Mouse (Mus musculus): Measurements from ENCODE around the gene Ifitm5.

Gene Ifitm5

GRCm38 (mm10) chr7:140961416-140961815, 11.3 kb upstream of the Ifitm5 start:
- DNase-seq = no peak

GRCm38 (mm10) chr7:140960026-140960425, 9.9 kb upstream of the Ifitm5 start:
- DNase-seq = no peak

GRCm38 (mm10) chr7:140959181-140959901, 9.2 kb upstream of the Ifitm5 start:
- no peak for DNase-seq

DNA sequence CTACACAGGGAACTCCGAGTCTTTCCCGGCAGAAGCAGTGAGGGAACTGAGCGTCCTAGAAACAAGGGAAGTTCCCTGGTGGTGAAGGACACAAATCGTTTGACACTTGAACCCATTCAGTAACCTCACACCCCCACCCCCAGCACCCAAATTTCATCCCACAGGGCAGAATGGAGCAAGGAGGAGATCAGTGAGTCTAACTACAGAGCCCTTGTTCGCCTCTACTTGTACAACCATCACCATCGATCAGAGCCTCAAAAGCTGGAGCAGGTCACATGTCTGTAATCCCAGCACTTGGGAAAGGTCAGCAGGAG, 6.4 kb upstream of the Ifitm5 start:
- DNase-seq = no peak

DNA sequence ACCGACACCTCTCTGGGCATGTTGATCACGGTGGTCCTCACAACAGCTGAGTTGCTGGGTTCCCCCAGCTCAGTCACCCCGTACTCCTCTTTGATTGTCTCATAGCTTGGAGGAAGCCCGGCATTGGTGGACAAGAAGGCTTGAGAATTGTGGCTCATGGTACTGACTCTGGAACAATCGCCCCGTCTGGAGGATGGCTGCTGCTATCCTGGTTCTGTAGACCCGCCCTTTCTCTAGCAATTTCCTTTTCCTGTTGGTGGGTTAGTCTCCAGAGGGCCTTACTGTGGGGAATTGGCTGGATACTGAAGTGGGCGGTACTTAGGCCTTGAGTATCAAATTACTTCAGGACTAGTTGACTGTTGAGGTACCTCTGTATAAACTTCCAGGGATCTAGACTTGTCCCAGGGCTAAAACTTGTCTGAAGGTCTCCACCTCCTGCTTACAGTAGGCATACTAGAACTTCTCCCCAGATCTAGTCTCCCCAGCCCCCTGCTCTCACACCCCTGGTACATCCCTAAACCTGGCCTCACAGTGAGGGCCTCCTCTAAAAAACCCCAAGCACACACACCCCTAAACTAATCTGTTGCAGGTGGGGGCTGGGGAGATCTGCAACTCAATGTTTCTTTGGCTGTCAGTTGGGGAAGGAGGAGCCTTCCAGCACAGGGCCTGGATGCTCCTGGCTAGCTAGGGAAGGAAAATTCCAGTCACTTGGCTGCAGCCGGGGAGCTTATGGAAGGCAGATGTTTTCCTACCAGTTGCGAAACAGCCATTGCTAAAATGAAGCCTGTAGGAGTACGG, 5.9 kb upstream of the Ifitm5 start, which contains the start of the genes Gm45717 and Ifitm2:
Gm45717 (minus strand) TSS at position 180 of the 798 bp plus-strand sequence.
Ifitm2 (minus strand) TSS at position 230 of the 798 bp plus-strand sequence.
- no peak for DNase-seq

DNA sequence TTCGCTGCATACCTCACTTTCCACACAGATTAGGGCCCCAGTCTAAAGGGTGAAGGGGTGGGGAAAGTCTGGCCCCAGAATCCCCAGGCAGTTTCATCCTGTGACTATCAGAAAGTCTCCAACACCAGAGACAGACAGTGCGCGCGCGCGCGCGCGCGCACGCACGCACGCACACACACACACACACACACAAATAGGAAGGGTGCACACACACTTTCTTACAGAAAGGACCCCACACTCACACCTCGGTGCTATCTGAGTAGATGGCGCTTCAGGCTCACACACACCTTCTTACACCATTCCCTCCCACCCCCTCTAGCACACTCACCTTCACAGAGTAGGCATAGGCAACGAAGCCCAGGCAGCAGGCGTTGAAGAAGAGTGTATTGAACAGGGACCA, 5.3 kb upstream of the Ifitm5 start:
- DNase-seq = no peak

GRCm38 (mm10) chr7:140954733-140955071, 4.6 kb upstream of the Ifitm5 start:
- DNase-seq = no peak

DNA sequence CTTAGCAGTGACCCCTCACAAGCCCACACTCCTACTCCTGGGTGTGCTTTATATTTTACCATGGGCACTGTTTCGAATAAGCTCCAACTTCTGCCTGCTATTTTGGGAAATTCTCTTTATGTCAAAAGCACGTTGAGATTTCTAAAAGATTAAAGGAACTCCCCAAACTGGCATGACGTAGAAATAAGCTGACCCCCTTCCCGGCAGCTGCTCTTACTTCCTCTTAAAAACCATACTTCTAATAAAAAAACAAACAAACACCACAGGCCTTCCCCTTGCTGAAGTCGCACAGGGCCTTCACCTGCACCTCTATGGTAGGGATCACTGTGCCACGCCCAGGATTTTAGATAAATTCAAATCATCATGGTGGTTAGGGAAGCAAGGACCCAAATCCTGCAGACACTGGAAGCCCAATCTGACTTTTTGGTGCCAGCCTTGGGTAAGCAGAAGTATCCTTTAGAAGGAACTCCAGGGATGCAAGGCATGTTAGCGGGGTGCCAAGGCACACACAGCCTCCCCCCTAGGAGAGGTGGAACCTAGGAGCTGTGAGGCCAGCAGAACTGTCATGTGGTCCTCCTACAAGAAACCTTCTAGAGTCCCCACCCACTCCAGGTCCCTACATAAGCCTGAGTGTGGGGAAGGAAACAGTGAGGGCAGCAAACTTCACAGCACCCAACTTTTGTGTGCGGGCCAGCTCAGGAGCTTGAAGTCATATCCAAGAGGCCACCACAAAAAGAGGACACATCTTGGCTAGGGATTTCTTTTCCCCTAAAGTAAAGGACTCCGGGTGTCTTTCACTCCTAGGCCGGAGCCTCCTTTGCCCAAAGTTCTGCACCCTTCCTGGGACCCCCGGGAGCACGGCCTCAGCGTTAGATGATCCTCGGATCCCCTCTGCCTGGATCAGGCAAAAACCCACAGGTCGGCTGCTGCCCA, 4.0 kb upstream of the Ifitm5 start:
- no peak for DNase-seq

DNA sequence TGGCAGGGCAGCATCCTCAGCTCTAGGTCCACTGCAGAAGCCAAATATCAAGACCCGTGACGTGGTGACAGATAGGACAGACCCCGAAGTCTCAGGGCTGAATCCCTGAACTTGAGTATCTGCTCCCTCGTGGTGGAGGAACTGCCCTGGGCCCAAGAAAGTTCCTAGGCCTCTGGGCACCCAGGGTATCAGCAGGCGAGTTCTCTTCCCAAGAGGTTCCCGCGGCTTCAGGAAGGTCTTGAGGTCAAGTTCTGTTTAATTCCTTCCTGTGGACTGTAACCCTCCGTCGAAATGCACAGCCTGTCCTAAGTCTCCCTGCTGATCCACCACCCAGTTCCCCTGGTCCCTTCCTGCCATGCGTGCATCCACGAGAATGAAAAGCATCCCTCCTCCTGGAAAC, 3.0 kb upstream of the Ifitm5 start:
- no peak for DNase-seq

GRCm38 (mm10) chr7:140952441-140952840, 2.4 kb upstream of the Ifitm5 start:
- no peak for DNase-seq

DNA sequence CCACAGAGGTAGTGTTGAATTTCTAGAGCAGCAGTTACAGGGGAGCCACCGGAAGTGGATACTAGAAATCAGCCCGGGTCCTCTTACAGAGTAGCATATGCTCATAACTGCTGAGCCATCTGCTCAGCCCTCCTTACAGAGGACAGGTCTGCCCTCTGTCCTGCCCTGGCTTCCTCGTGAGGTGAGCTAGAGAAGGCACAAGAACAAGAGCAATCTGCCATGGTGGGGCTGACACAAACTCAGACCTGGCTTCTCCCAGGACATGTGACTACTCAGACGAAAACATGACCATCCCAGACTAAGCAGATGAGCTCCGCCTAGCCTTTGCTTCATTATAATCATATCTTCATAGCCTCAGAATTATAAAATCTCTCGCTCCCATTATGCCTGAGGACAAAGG, 1.7 kb upstream of the Ifitm5 start:
- DNase-seq = no peak

- DNase-seq = no peak
Observed at GRCm38 (mm10) chr7:140951051-140951450, 960 bp upstream of the Ifitm5 start.

DNA sequence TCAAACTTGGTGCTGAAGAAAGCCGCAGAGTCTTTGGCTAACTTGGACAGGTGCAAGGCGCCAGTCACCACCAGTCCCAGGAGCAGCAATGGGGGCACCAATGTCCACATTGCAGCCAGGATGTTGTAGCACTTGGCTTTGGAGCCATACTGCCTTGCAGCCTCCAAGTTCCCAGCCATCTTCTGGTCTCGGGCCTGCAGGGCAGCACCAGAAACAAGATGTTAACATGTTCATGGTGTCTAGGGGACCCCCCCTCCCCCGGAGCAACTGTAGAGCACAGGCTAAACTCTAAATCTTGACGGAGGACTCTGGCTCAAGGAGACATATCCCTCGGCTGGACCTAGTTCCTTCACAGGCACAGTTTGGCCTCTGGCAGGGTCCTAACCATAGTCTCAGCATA, 836 bp downstream of the Ifitm5 start:
- DNase-seq = no peak

GRCm38 (mm10) chr7:140948161-140948560, 1.9 kb downstream of the Ifitm5 start:
- no peak for DNase-seq

- DNase-seq = no peak
Observed at GRCm38 (mm10) chr7:140946980-140947379, 3.1 kb downstream of the Ifitm5 start.

DNA sequence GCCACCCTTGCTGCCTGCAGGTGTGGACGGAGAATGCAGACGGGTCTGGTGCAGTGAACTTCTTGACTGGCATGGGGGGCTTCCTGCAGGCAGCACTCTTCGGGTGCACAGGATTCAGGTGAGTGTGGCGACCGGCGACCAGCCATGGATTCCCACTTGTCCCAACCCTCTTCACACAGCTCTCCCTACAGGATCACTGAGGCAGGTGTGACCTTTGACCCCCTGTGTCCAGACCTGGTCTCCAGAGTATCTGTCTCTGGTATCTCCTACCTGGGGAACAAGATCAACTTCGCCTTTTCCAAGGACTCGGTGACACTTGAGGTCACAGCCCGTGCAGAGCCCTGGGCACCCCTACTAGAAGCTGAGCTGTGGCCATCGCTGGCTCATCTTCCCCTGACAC, 3.8 kb downstream of the Ifitm5 start:
- DNase-seq = no peak

- DNase-seq = no peak
Observed at GRCm38 (mm10) chr7:140945247-140945646, 4.8 kb downstream of the Ifitm5 start.

- DNase-seq = no peak
Observed at GRCm38 (mm10) chr7:140944236-140944635, 5.9 kb downstream of the Ifitm5 start.

GRCm38 (mm10) chr7:140943356-140943755, 6.7 kb downstream of the Ifitm5 start:
- DNase-seq = no peak

GRCm38 (mm10) chr7:140942811-140943210, 7.3 kb downstream of the Ifitm5 start:
- DNase-seq = no peak

GRCm38 (mm10) chr7:140942341-140942740, 7.8 kb downstream of the Ifitm5 start:
- no peak for DNase-seq

DNA sequence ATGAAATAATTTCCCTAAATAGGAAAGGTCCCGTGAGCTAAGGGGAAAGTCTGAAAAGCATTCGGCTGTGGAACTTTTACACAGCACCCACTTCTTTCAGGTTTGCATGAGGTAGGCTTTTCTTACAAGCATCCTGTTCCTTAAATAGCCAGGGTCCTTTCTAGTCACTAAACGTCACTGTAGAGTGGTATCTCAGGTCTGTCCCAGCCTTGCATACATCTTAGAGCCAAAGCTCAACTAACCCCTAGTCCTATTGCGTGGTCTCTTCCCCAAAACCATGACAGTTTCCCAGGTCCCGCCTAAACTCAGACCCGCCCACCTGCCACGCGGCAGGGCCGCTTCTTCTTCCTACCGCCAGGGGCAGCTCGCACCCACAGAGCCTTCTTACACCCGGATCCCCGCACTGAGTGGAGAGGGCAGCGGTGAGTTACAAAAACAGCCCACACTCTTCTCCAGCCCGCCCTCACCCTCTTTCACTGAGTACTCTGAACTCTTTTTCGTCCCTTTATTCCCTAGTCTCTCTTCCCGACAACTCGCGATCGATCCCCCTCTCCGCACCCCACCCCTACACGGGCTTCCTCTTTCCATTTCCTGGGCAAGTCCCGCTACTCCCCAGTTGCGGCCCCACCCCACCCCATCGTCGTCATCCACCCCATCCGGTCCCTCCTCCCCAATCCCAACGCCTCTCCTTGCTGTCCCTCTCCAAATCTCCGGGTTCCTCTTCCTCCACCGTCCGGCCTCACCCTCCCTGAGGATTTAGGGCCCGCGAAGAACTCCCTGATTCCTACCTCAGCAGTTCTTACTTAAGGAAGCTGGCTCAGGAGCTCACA, 8.7 kb downstream of the Ifitm5 start, which contains the start of gene Pgghg:
Pgghg (plus strand) TSS at position 170 of the 830 bp plus-strand sequence.
- DNase-seq = peak; percentile 43
